Mouse (Mus musculus) spleen, adult 12 weeks (tissue): Measurements from ENCODE around the gene Exoc3l.
"Not testable (repeated sequence)": the region's sequence is repeated elsewhere in the genome, so short reads cannot be mapped to it uniquely, and the experiment has no call there.

Experiments
- DNase-seq: peaks from one replicate; pipeline ENCODE4 v3.0.0; 2022; ENCODE audit warnings: low spot score

Exoc3l gene

GRCm38 (mm10) chr8:105291802-105292201 is 4.1 kb downstream of the Exoc3l start:
- DNase-seq: not testable (repeated sequence)

DNA sequence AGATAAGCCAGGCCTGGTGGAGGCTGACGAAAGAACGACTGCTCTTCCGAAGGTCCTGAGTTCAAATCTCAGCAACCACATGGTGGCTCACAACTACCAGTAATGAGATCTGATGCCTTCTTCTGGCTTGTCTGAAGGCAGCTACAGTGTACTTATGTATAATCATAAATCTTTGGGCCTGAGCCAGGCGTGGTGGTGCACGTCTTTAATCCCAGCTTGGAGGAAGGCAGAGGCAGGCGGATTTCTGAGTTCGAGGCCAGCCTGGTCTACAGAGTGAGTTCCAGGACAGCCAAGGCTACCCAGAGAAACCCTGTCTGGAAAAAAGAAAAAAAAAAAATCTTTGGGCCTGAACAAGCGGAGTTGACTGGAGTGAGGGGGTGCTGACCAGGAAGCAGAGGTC is 4.5 kb downstream of the Exoc3l start:
- DNase-seq: not testable (repeated sequence)

- DNase-seq: peak; percentile 80
These were observed 5.2 kb downstream of the Exoc3l start for GRCm38 (mm10) chr8:105290554-105291314.

- DNase-seq: no peak
These were observed 6.0 kb downstream of the Exoc3l start, which contains the start of gene 4931428F04Rik for GRCm38 (mm10) chr8:105289805-105290460. Gene 4931428F04Rik (minus strand): TSS chr8:105289864.

DNA sequence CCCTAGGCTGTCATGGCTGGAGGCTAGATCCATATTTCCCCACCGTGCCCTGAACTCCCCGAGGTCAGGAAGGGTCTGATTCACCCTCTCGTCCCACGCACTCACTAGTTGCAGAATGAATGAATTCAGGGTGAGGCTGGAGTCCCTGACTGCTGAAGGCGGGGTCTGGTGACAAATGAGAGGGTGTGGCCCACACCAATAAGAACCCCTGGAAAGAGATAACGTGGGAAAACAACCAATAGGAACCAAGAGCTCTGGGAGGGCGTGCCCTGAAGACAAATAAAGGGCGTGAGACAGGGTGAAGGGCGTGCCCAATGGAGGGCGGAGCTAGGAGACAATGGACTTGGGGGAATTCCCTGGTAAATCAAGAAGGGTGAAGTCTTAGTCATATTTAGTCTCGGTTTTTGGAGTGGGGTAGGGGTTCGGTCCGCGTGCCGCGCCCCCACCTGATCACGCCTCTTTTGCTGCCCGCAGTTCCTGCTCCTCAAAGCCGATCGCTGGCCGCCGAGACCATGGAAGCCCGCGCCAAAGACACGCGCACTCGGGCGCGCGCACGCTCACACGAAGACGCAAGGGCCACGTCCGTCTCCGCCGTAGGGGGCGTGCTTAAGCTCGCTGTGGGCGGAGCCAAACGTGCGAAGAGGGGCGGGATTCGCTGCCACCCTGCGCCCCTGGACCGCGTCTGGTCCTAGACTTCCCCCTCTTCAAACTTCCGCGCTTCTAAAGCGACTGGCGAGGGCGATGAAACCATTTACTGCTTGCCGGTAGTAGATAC is 6.8 kb downstream of the Exoc3l start:
- DNase-seq: peak; percentile 85

DNA sequence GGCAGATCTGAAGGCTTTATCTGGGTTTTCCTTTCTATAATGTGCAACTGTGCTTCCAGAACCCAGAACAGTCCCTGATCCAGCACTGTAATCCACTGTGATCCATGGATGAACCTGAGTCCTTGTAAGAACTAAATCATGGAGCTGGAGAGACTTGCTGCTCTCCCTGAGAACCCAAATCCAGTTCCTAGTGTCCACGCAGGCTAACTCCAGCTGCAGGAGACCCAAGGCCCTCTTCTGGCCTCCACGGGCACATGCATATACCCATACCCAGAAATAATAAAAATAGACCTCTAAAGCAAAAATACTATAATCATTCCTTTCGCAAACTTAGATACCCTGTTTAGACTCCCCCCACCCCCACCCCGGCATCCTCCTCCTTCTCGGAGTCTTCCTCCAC is 7.7 kb downstream of the Exoc3l start:
- DNase-seq: no peak

DNA sequence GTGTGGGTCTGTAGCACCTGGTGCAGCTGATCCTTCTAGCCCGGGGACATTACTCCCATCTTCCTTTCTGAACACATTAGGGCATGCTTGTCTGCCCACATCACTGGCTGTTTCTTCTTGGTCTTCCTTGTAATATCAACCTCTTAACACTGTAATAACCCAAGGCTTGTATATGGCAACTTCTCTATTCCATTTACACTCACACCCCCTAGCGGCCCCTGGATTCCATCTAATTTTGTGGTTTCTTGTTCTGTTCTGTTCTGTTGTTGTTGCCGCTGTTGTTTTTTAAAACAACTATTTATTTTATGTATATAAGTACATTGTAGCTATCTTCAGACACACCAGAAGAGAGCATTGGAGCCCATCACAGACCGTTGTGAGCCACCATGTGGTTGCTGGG is 9.0 kb downstream of the Exoc3l start:
- DNase-seq: no peak

GRCm38 (mm10) chr8:105285514-105285913 is 10.4 kb downstream of the Exoc3l start:
- no peak for DNase-seq

DNA sequence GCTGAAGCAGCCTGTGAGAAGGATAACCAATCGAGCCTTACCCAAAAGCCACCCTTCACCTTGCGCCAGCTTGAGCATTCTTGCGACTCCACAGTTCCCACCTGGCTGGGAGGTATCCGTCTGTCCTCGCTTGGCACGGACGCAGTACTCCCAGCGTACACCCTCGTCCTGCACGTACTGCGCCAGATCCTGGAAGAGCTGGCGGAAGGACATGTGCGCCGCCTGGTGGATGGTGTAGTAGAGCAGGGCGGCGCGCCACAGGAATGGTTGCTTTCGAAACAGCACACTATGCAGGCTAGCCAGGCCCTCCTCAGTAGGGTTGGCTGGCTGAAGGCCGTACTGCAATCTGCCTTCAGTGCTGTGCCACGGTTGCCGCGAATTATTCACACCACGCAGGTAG is 12.8 kb downstream of the Exoc3l start:
- no peak for DNase-seq

- DNase-seq: no peak
These were observed 13.7 kb downstream of the Exoc3l start for GRCm38 (mm10) chr8:105282239-105282638.

GRCm38 (mm10) chr8:105281821-105282220 is 14.1 kb downstream of the Exoc3l start:
- DNase-seq: no peak

DNA sequence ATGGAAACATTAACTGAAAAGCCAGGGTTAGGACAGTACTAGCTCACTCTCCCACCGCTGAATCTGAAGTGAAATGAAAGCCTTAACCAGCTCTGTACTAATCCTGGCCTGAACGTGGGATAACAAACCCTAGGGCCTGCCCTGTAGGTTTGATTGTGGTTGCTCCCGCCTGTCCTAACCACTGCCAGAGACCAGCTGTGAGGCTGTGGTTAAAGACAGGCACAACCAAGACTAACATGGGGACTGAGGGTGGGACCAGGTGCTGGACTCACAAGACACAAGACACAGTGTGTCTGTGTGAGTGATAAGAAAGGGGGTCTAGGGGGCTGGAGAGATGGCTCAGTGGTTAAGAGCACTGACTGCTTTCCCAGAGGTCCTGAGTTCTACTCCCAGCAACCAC is 15.3 kb downstream of the Exoc3l start:
- no peak for DNase-seq

GRCm38 (mm10) chr8:105278911-105279334 is 17.0 kb downstream of the Exoc3l start:
- DNase-seq: peak; percentile 58

GRCm38 (mm10) chr8:105276292-105277120 is 19.4 kb downstream of the Exoc3l start:
- no peak for DNase-seq

GRCm38 (mm10) chr8:105275840-105276239 is 20.1 kb downstream of the Exoc3l start, which contains the start of gene Nol3:
Gene Nol3 (plus strand): TSS chr8:105276140.
- DNase-seq: no peak

GRCm38 (mm10) chr8:105275387-105275786 is 20.5 kb downstream of the Exoc3l start:
- DNase-seq: no peak

GRCm38 (mm10) chr8:105270916-105271186 is 25.1 kb downstream of the Exoc3l start:
- DNase-seq: no peak

DNA sequence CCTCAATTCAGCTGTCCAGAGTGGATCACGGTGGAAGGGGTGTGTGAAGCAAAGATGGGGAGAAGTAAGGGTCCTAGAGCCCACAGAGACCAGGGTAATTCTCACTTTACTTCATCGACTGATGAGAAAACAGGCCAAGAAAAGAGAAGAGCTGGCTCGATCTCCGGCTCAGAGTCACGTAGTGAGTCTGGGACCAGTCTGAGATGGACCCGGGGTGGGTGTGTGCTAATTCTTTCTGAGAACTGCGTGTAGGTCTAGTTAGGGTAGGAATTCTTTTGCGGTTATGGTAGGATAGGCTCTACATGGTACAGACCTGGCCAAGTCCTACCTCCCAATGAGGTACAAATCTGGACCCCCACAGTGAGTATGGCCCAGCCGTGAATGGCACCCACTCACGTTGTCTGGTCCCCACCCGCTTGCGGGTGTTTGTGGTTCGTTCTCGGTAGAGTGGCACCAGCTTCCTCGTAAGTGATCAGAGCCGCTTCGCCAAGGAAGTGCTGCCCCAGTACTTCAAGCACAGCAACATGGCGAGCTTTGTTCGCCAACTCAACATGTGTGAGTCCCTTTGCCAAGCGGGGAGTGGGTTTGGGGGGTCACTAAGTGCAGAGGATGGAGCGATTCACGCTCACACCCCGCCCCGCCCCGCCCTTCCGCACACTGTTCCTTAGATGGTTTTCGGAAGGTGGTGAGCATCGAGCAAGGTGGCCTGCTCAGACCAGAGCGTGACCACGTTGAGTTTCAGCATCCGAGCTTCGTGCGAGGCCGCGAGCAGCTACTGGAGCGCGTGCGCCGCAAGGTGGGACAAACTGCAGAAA is 25.6 kb downstream of the Exoc3l start:
- no peak for DNase-seq

GRCm38 (mm10) chr8:105269461-105269947 is 26.4 kb downstream of the Exoc3l start, which contains the start of gene Hsf4:
Gene Hsf4 (plus strand): TSS chr8:105269801.
- DNase-seq: no peak

DNA sequence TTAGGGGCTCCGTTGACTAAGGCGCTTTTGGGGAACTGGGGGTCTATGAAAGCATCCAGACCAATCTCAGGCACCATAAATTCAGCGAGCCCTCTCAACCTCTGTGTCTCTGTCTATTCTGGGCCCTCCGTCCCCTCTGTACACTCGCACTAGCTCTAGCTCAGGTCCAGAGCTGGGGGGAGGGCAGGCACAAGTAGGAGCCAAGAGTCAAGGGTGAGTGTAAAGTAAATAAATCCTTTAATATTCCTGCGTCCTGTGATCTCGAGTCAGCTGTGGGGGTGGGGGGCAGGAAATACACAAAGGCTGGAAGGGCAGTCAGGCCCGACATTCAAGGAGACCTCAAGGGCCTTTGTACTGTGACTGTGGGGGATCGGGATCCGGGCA is 26.8 kb downstream of the Exoc3l start:
- DNase-seq: no peak
